Mouse (Mus musculus) neural tube, embryonic 14.5 days (tissue): ENCODE data around the gene Endov. TPM values are rescaled to one million over a fixed set of nuclear protein-coding genes. Genes with fewer than 3 reads are reported as not detected.

Experiments
- ATAC-seq: fragments of 200-750 bp; cut with Nextera tagmentation; 2 replicates; pipeline ENCODE4 v1.8.0; 2017; ENCODE audit warnings: low read depth, mild to moderate bottlenecking, moderate TSS enrichment, moderate library complexity
- H3K27ac ChIP-seq: fragments of 300-500 bp; sonication (generic); 2 replicates; pipeline ENCODE4 v1.5.1; 2014; ENCODE audit warnings: low read depth, mild to moderate bottlenecking, control low read depth, low read length, moderate library complexity, mixed read lengths
- H3K27me3 ChIP-seq: fragments of 300-500 bp; sonication (generic); 2 replicates; pipeline ENCODE4 v1.6.1; 2014; ENCODE audit warnings: low read length; ENCODE audit not compliant: control insufficient read depth, insufficient read depth
- H3K36me3 ChIP-seq: fragments of 300-500 bp; sonication (generic); 2 replicates; pipeline ENCODE4 v1.6.1; 2014; ENCODE audit warnings: low read length, mixed read lengths; ENCODE audit not compliant: control insufficient read depth, insufficient read depth
- H3K4me1 ChIP-seq: fragments of 300-500 bp; sonication (generic); 2 replicates; pipeline ENCODE4 v1.6.1; 2014; ENCODE audit warnings: low read length; ENCODE audit not compliant: control insufficient read depth, insufficient read depth
- H3K4me2 ChIP-seq: fragments of 300-500 bp; sonication (generic); 2 replicates; pipeline ENCODE4 v1.6.1; 2014; ENCODE audit warnings: mild to moderate bottlenecking, low read depth, low read length, control low read depth
- H3K4me3 ChIP-seq: fragments of 300-500 bp; sonication (generic); 2 replicates; pipeline ENCODE4 v1.5.1; 2014; ENCODE audit warnings: low read depth, low read length, control low read depth, mixed read lengths
- H3K9ac ChIP-seq: fragments of 300-500 bp; sonication (generic); replicated peaks from 2 replicates; pipeline ENCODE4 v1.6.1; 2014; ENCODE audit warnings: low read depth, mild to moderate bottlenecking, control low read depth, low read length, mixed read lengths
- H3K9me3 ChIP-seq: fragments of 300-500 bp; sonication (generic); 2 replicates; pipeline ENCODE4 v1.6.1; 2016; ENCODE audit warnings: low read length; ENCODE audit not compliant: control insufficient read depth
- WGBS: fragments of 180-500 bp; shearing (Covaris S2); extraction: QIAGEN DNeasy Blood & Tissue Kit; methylation state at CpG from one replicate; pipeline ENCODE4 v1.1.7; 2014; 5-methylcytosine and 5-hydroxymethylcytosine counted together
- polyA plus RNA-seq: library from polyadenylated mRNA; unstranded; fragments of >200 nt; fragmentation: Nextera tagmentation; extraction: Ambion mirVana; gene quantifications from 2 replicates; pipeline ENCODE4 v1.2.1, GENCODE M21; 2014

The Endov gene
- polyA plus RNA-seq, 1 experiment from 2014 or later: 13.8 TPM

DNA sequence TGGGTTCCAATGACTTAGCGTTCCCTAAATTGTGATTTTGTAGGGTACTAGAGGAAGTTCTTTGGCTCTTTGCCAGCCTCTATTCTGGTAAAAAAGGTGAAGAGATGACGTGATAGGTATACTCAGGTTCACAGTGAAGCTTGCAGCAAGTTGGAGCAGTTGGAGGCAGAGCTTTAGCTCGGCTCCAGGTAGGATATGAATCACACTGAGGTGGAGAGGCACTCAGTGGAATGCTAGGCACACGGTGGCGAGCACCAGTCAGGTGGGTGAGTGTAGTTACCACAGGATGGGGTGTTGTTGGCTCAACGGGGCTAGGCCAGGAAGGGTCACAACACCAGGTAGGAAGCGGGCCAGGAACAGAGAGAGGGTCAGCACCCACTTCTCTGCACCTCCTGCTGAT lies 64.0 kb downstream of the Endov start:
- Histone ChIP-seq H3K27ac (no peak overlapping the region), H3K4me2 (no peak overlapping the region), H3K9ac (no peak overlapping the region), H3K4me3 (no peak overlapping the region), H3K27me3 (no peaks in the 10 kb centered on the region; the same call in 1 of the 2 replicates), H3K9me3 (no peaks in the 10 kb centered on the region), H3K36me3 (no peaks in the 10 kb centered on the region), H3K4me1 (peaks cover 26% of the 10 kb centered on the region)
- no peak for ATAC-seq
- WGBS: 87% methylated on average over 7 of the region's 7 CpGs

DNA sequence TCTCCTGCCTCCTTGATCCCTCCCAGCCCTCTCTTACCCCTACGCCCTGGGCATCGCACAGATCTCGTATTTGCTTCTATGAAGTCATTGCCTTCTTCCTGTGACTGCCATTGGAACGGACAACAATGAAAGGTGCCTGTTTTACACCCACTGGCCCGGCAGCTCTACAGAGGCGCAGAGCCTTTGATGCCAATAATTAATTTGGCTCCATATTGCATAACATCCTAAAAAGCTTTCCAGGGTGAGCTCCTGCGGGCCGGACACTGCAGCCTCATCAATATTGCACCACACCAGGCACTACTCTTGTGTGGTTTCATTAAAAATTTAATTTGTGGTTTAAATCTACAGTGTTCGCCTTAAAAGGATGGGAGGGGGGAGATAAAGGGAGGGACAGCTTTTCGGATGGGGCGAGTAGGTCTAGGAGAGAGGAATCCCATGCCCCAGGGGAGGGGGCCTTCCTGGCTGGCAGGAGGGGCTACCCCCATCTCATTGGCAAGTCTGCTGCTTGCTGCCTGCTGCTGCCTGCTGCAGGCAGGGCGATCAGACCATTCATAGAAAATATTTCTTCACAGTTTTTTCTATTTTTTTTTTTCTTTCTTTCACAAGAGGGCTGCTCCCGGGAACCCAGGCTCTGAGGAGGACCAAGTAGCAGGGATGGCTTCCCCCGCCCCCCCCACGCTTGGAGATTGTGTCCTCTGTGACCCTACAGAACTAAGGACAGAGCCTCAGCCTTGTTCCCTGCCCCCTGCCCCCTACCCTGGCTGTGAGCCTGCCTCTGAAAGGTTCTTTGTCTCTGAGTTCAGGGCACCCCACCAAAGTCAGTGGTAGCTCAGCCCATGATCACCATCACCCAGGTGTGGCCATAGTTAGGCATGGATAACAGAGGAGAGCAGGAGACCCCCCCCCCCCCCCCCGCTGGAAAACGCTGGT lies 67.1 kb downstream of the Endov start:
- Histone ChIP-seq H3K4me3 (no peak overlapping the region), H3K4me2 (peak overlapping the region; percentile 12; the same call in 1 of the 2 replicates), H3K27me3 (no peaks in the 10 kb centered on the region; the same call in 1 of the 2 replicates), H3K27ac (peak overlapping the region; percentile 89), H3K9ac (peak overlapping the region; percentile 34; the same call in 1 of the 2 replicates), H3K36me3 (no peaks in the 10 kb centered on the region), H3K4me1 (peaks cover 27% of the 10 kb centered on the region), H3K9me3 (no peaks in the 10 kb centered on the region)
- 11% methylated on average over 16 of the region's 17 CpGs for WGBS
- ATAC-seq: peak; percentile 50

DNA sequence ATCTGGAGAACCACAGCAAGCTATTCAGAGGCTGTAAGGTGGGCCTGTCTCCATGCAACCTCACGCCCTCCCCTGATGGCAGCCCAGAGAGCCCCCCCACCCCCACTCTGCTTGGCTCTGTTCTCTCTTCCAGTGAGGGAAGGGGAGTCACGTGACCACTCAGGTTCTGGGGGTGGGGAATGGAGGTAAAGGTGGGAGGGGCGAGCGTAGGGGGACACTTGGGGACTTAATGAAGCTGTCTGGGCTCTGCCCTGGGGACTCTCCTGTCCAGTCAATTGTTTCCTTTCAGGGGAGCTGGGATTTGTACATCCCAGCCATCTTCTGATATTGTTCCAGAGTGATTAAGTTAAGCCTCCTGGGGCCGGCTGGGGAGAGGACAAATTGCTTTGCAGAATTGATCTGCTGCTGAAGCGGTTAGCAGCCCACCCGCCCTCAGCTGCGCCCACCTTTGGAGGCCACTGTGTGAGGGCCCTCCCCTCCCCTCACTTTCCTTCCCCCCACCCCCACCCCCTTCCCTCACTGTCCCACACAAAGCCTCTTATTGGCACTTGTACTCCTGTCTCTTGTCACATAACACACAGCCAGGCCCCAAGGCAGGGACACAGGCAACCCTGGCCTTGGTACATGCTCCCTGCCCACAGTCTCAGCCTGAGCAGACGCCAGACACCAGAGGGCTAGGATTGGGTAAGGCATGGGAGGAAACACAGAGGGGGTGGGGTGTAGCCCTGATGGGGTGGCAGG lies 67.9 kb downstream of the Endov start:
- peak; percentile 77 for ATAC-seq
- H3K4me3 ChIP-seq: no peak overlapping the region
- H3K9me3 ChIP-seq: no peaks in the 10 kb centered on the region
- peak overlapping the region; percentile 89 for H3K27ac ChIP-seq
- WGBS: 4% methylated on average over 9 of the region's 9 CpGs
- H3K36me3 ChIP-seq: no peaks in the 10 kb centered on the region
- peaks cover 30% of the 10 kb centered on the region for H3K4me1 ChIP-seq
- H3K27me3 ChIP-seq: no peaks in the 10 kb centered on the region
- H3K4me2 ChIP-seq: peak overlapping the region; percentile 12; the same call in 1 of the 2 replicates
- H3K9ac ChIP-seq: peak overlapping the region; percentile 3; the same call in 1 of the 2 replicates

Other genes with a start within 250 kb of the Endov start
- gene Gaa, start 223.5 kb upstream of the Endov start, polyA plus RNA-seq: 66.0 and 69.1 TPM in 2 replicates
- gene Eif4a3, start 191.3 kb upstream of the Endov start, polyA plus RNA-seq: 240 and 251 TPM in 2 replicates
- 0.25 and 0.32 TPM in 2 replicates for gene Card14, start 183.6 kb upstream of the Endov start, polyA plus RNA-seq
- 4.4 and 5.0 TPM in 2 replicates for gene Sgsh, start 135.8 kb upstream of the Endov start, polyA plus RNA-seq
- gene Slc26a11, start 135.8 kb upstream of the Endov start, polyA plus RNA-seq: 5.1 and 5.2 TPM in 2 replicates
- 0.72 and 1.7 TPM in 2 replicates for gene Rnf213, start 98.2 kb upstream of the Endov start, polyA plus RNA-seq
- gene Nptx1, start 56.4 kb downstream of the Endov start, polyA plus RNA-seq: 23.7 and 27.4 TPM in 2 replicates
- 12.1 and 13.4 TPM in 2 replicates for gene Rptor, start 111.6 kb downstream of the Endov start, polyA plus RNA-seq